Mouse (Mus musculus) gastrocnemius, postnatal 36 days (tissue): ENCODE results near the gene Tpbgl. TPM values are rescaled to one million over a fixed set of nuclear protein-coding genes. Genes with fewer than 3 reads are reported as not detected.

Source experiments
- DNase-seq, 2 experiments: peaks; one replicate each; pipeline ENCODE4 v3.0.0; 2022
- intact Hi-C: fragments of 180-260 bp; cut with DNase I; formaldehyde crosslinking; loops from one replicate; pipeline ENCODE4 v1.15.1; 2025
- long read RNA-seq, 2 experiments: library from polyadenylated mRNA; stranded (forward); transcript quantifications; one replicate each; pipeline ENCODE4 v2.0.0; 2021
- total RNA-seq, 2 experiments: library from RNA; stranded (reverse); gene quantifications; 2 replicates each; pipeline ENCODE4 v1.2.3; 2021

Gene Tpbgl
- total RNA-seq = 10 to 100 TPM; 56.4 to 57.7 TPM
- long read RNA-seq, experiment 1, transcript Tpbgl-201 (1 exons, 3,022 nt) = major isoform, 65 of 65 reads
- long read RNA-seq, experiment 1, partial matches to known transcripts = 0 of 65 reads
- long read RNA-seq, experiment 1, other reads (novel, unspliced or antisense) = 0 of 65 reads
- long read RNA-seq, experiment 2, transcript Tpbgl-201 (1 exons, 3,022 nt) = major isoform, 64 of 65 reads
- long read RNA-seq, experiment 2, partial matches to known transcripts = 0 of 65 reads
- long read RNA-seq, experiment 2, other reads (novel, unspliced or antisense) = 1 of 65 reads

DNA sequence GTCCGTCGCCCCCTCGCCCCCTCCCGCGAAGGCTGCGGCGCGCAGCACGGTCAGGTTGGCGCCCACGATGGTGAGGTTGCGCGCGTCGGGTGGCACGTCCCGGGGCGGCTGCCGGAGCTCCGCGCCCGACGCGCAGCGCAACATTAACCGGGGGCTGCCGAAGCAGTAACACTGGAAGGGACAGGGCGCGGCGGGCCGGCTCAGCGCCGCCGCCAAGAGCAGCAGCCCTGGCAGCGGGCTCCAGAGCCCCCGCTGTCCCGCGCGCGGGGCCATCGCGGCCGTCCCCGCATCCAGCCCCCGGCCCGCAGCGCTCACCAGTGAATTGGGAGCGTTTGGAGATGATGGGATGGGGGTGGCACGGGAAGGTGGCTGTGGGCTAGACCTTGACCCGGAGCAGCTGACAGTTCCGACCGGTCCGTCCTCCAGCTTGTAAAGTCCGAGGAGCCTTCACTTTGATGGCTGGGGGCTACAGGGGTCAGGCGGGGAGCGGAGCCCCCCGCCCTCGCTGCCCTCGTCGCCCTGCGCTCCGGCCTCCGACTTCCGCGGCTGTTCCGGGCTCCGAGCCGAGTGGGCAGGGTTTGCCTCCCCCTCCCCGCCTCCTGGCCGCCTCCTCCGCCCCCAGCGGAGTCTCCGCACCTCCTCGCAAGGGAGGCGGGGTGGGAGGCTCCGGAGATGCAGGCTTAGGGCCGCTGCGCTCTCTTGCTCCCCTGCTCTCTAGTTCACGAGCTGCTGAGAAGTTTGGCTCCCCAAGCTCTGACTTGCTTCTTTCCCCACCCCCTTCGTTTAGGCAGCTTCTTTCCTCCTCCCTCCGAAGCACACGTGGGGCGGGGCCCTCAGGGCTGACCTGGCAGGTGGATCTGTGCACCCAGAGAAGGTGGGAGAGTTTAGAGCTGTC lies at the start of gene Tpbgl:
Tpbgl (minus strand) TSS at position 728 of the 895 bp plus-strand sequence.
- intact Hi-C loops = no loop called here
- DNase-seq = peak; percentile 76 to 78

DNA sequence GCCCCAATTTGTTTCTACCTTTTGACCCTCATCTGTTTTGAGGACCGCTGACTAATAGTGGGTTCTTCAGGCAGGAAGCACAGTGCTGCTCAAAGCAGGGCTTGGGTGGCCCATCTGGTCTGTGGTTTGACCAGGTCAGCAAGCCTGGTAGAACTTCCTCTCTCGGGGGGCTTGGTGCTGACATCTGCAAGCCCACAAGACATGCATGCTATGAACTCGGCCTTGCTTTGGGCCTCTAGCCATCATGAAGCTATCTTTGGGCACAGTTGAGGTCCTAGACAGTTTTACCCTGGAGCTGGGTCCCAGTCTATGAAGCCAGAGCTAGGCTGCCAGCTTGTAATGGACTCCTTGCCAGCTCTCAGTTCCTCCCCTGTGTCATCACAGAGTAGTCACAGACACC lies 48.0 kb upstream of the Tpbgl start:
- DNase-seq = no peak
- intact Hi-C loops = no loop called here

GRCm38 (mm10) chr7:99674209-99674608 lies 47.3 kb upstream of the Tpbgl start:
- intact Hi-C loops = no loop called here
- DNase-seq = no peak

- no peak for DNase-seq
- intact Hi-C loops = no loop called here
Observed at GRCm38 (mm10) chr7:99673188-99673587, 46.3 kb upstream of the Tpbgl start.

GRCm38 (mm10) chr7:99671544-99672435 lies 44.9 kb upstream of the Tpbgl start:
- no peak for DNase-seq
- intact Hi-C loops = loop anchor here (2.0 kb wide), 1 partner anchor 47 kb away; no protein-coding TSS in a partner anchor

- DNase-seq = no peak
- intact Hi-C loops = loop anchor here (2.0 kb wide), 1 partner anchor 46 kb away; no protein-coding TSS in a partner anchor
Observed at GRCm38 (mm10) chr7:99670915-99671314, 44.0 kb upstream of the Tpbgl start.

GRCm38 (mm10) chr7:99668802-99669201 lies 41.9 kb upstream of the Tpbgl start:
- DNase-seq = no peak
- intact Hi-C loops = no loop called here

DNA sequence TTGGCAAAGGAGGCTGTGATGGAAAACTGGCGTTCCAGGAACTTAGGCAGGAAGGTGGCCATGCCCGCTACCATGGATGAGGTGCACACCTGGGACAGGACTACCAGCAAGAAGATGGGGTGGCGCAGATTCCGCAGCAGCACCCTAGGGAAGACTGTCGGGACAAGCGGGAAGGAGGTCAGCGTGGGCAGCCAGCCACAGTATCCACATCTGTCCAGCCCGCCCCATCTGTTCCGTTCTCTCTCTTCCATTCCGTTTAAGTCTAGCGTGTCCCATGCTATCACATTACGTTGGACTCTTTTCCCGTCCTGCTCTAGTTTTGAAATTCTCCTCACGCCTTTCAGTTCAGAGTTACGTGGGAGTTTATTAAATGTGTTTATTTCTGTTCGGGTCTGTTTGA lies 40.2 kb upstream of the Tpbgl start:
- intact Hi-C loops = no loop called here
- DNase-seq = no peak

DNA sequence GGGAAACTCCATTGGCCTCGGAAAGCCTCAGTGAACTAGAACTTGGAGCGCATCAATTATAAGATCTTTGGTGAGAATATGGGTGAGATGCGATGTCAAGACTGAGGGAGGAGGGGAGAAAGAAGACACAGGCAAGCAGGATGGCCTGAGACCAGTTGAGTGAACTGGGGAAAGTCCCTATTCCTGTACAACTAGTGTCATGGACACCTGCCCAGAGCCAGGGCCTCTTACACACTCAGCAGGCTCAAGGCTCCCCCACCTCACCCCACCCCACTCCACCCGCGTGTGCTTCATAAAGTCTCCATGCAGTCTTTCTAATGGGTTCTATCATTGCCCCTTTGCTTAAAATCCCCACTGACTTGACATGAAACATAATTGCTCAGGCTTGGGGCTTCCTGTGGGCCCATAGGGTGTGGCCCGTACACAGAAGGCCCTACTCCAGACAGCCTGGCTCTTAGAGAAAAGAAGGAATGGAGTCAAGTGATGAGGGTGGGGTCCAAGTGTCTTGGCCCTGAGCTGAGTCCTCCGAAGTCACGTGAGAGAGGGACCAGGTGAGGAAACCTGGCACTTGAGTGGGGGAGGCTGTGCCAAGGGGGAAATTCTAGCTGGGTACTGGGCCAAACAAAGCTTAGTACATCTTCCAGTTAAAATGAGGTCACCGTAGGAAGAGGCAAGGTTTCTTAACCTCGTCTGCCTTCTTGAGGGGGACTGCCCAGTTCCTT lies 39.0 kb upstream of the Tpbgl start:
- peak in 1 of 2 experiments; percentile 62 for DNase-seq
- intact Hi-C loops = no loop called here

DNA sequence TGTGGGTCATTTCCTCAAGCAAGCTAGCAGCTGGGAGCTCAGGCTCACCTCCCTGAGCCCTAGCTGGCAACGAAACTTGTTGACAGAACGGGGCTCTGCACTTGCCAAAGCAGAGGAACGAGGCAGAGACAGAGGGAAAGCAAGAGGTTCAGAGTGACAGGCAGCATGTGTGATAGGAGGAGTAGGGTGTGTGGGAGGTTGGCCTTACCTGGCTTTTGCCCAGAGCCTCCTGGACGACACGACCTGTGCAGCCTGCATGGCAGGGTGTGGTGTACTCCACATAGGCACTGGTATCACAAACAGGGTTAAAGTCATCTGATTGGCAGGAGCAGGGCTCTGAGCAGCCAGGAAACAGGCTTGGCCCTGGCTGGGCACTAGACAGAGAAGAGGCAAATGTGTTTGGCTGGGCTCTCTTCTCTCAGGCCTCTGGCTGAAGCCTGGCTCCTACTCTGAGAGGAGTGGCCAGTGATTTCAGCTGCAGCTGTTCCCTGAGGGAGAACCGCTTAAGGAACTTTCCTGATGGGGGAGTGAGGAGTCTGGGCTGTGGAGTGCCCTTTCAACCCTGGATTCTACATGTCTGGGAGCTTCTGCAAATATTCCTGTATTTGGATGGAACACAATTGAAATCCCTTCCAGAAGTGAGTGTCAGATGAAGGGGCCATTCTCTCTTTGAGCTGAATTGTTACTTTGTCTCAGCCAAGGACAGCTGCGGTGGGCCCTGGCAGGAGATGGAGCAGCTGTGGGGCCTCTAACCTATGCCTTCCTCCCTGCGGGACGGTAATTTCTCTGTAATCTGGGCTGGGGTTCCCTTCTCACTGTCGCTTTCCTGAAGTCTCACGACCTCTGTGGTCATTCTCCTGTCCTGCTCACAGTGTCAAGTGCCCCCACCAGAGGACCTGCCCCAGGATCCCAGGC lies 37.9 kb upstream of the Tpbgl start:
- intact Hi-C loops = no loop called here
- peak; percentile 81 to 88 for DNase-seq

DNA sequence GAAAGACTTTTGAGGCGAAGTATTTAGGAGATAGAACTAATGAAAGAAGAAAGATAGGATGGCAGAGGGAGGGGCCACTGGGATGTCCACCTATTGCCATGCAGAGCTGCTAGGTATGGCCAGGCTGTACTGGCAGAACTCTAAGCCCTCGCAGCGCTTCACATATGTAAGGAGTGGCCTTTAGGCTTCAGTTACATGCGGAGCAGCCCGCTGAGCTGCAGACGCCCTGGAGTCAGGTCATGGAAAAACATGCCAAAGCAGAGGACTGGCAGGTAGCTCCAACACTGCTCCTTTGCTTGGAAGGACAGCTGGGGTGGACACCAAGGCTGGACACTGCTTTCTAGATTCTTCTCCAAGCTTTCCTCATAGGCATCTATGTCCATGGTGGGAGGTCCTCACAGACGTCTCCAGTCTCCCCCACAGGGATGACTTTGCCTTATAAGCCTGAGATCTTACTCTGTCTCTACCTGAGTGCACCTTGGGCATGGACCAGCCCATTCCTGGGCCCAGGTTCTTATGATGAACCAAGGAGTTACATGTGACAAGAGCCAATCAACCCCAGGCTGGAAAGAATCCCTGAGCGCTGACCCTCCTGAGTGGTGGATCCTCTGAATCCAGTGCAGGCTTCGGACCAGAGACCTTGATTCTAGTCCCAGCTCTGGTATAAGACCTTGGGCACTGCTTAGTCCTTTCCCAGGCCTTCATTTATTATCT lies 36.8 kb upstream of the Tpbgl start:
- intact Hi-C loops = no loop called here
- DNase-seq = no peak

DNA sequence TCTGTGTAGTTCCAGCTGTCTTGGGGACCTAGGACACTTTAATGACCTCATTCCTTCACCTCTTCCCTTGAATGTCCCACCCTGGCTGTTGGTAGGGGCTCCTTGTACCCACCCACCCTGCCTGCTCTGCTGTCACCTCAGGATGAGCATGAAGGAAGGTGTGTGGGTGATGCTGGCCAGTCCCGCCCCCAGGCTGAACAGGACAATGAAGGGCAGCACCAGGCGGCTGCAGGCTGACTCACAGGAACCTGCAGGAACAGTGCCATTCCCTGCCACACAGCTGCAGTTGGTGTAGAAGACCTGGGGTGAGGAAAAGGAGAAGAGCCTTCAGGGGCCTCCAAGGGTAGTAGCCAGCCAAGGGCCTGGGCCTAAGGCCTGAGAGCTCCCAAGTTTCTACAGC lies 35.4 kb upstream of the Tpbgl start:
- intact Hi-C loops = no loop called here
- DNase-seq = no peak

DNA sequence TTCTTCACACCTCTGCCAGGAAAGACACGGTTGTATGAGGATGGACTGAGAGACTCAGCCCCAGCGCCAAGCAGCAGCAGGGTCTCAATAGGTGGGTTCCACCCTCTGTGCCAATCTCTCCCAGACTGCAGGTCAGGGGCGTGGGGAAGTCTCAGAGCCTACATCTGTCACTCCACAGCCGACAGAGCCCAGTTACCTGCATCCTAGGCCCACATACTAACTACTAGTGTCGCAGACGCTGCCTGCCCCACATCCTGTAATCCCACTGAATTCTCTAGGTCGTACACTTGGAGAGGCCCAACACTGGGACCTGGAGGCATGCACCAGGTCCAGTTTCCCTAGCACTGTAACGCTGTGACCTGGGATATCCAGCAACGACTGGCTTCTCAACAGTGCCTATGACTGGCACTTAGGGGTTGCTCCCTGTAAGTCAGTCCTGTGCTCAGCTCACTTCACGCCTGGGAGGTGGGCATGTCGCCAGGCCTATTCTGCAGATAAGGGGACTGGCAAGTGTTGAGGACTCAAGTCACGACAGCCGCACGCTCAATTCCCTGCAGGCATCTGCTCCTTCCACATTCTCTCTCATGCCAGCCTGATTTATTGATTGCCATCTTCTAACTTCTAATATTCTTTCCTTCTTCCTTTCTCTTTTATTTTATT lies 34.8 kb upstream of the Tpbgl start:
- intact Hi-C loops = no loop called here
- DNase-seq = no peak

- DNase-seq = peak in 1 of 2 experiments; percentile 15
- intact Hi-C loops = no loop called here
Observed at GRCm38 (mm10) chr7:99661071-99661470, 34.2 kb upstream of the Tpbgl start.

DNA sequence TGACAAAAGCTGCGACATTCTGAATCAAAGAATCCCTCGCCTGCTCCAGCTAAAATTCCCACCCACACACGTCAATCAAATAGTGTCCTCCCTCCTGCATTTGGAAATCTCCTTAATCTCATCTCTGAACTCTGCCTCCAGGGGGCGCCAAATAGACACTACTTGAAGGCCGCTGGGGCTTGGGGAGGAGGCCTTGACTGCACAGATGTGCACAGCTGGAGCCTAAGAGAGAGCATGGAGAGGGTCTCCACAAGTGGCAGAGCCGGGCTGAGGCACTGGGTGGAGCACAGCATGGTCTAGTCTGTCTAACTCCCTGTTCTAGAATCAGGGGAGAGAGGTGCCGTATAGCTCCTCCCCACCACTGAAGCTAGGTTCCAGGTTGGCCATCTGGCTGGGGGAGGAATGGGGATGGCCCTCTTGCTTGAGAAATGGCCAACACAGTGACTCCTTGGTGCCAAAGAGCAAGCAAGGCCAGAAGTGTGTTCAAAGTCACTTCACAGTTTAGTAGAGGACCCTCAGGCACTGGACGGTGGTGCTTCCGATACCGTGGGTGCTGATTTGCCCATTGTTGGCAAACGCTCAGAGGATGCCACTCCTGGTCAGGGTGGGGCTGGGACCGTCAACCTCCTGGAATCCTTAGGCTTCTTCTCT lies 32.6 kb upstream of the Tpbgl start:
- intact Hi-C loops = loop anchor here (1.0 to 2.0 kb wide), 2 partner anchors 49 to 141 kb away; no protein-coding TSS in a partner anchor

GRCm38 (mm10) chr7:99654244-99654643 lies 27.3 kb upstream of the Tpbgl start:
- intact Hi-C loops = no loop called here

More for the DNA sequence above, 32.6 kb upstream of the Tpbgl start:
- peak; percentile 68 to 83 for DNase-seq

GRCm38 (mm10) chr7:99649585-99649984 lies 22.7 kb upstream of the Tpbgl start:
- intact Hi-C loops = no loop called here
- no peak for DNase-seq

More at GRCm38 (mm10) chr7:99654244-99654643, 27.3 kb upstream of the Tpbgl start:
- DNase-seq = no peak
